Mouse (Mus musculus) heart, embryonic 13.5 days (tissue): ENCODE measurements at regions not wholly inside any gene's neighbourhood (a gene's known extent, or its start where the extent isn't known, plus 50 kb on each side); places are given as distances from the start of the nearest gene placed in this dataset.
"Not testable (repeated sequence)": the region's sequence is repeated elsewhere in the genome, so short reads cannot be mapped to it uniquely, and the experiment has no call there.

Experiments
- ATAC-seq: fragments of 200-750 bp; cut with Nextera tagmentation; 2 replicates; pipeline ENCODE4 v1.8.0; 2017; ENCODE audit warnings: moderate TSS enrichment; ENCODE audit not compliant: insufficient number of reproducible peaks, low FRiP score, low TSS enrichment; ENCODE audit errors: extremely low read depth
- H3K27ac ChIP-seq: fragments of 300-500 bp; sonication (generic); replicated peaks from 2 replicates; pipeline ENCODE4 v1.5.1; 2015; ENCODE audit warnings: moderate library complexity, mild to moderate bottlenecking, inconsistent platforms
- H3K27me3 ChIP-seq: fragments of 300-500 bp; sonication (generic); replicated peaks from 2 replicates; pipeline ENCODE4 v1.6.1; 2015; ENCODE audit warnings: mild to moderate bottlenecking, inconsistent platforms
- H3K36me3 ChIP-seq: fragments of 300-500 bp; sonication (generic); 2 replicates; pipeline ENCODE4 v1.6.1; 2015; ENCODE audit warnings: mild to moderate bottlenecking, inconsistent platforms
- H3K4me1 ChIP-seq: fragments of 300-500 bp; sonication (generic); 2 replicates; pipeline ENCODE4 v1.6.1; 2015; ENCODE audit warnings: inconsistent platforms
- H3K4me2 ChIP-seq: fragments of 300-500 bp; sonication (generic); 2 replicates; pipeline ENCODE4 v1.6.1; 2015; ENCODE audit warnings: inconsistent platforms, mild to moderate bottlenecking, moderate library complexity
- H3K4me3 ChIP-seq: fragments of 300-500 bp; sonication (generic); 2 replicates; pipeline ENCODE4 v1.5.1; 2015; ENCODE audit warnings: moderate library complexity, mild to moderate bottlenecking, inconsistent platforms
- H3K9ac ChIP-seq: fragments of 300-500 bp; sonication (generic); 2 replicates; pipeline ENCODE4 v1.6.1; 2015; ENCODE audit warnings: inconsistent platforms, mild to moderate bottlenecking, moderate library complexity
- H3K9me3 ChIP-seq: fragments of 300-500 bp; sonication (generic); 2 replicates; pipeline ENCODE4 v1.6.1; 2016; ENCODE audit warnings: inconsistent platforms
- WGBS: fragments of 180-500 bp; shearing (Covaris S2); methylation state at CpG from one replicate; pipeline ENCODE4 v1.1.7; 2015; ENCODE audit warnings: mixed read lengths; 5-methylcytosine and 5-hydroxymethylcytosine counted together

GRCm38 (mm10) chr8:103779658-103780057 is 321.8 kb upstream of the Cdh5 start:
- no peak overlapping the region for H3K4me2 ChIP-seq
- no peak for ATAC-seq

GRCm38 (mm10) chr8:103788308-103788707 is 313.1 kb upstream of the Cdh5 start:
- no peak for ATAC-seq
- peaks cover 7% of the 10 kb centered on the region; the same call in 1 of the 2 replicates for H3K4me1 ChIP-seq
- H3K4me3 ChIP-seq, result no peak overlapping the region
- H3K9ac ChIP-seq, result no peak overlapping the region
- H3K36me3 ChIP-seq, result no peaks in the 10 kb centered on the region
- H3K27ac ChIP-seq, result no peak overlapping the region
- no peaks in the 10 kb centered on the region for H3K27me3 ChIP-seq
- H3K9me3 ChIP-seq, result no peaks in the 10 kb centered on the region
- 73% methylated on average over 3 of the region's 3 CpGs for WGBS
- no peak overlapping the region for H3K4me2 ChIP-seq

More at GRCm38 (mm10) chr8:103779658-103780057, 321.8 kb upstream of the Cdh5 start:
- WGBS, result 86% methylated on average over 6 of the region's 6 CpGs
- Histone ChIP-seq H3K4me1 (peaks cover 7% of the 10 kb centered on the region; the same call in 1 of the 2 replicates), H3K4me3 (no peak overlapping the region), H3K9me3 (no peaks in the 10 kb centered on the region), H3K9ac (no peak overlapping the region), H3K27me3 (no peaks in the 10 kb centered on the region), H3K27ac (no peak overlapping the region), H3K36me3 (no peaks in the 10 kb centered on the region)

DNA sequence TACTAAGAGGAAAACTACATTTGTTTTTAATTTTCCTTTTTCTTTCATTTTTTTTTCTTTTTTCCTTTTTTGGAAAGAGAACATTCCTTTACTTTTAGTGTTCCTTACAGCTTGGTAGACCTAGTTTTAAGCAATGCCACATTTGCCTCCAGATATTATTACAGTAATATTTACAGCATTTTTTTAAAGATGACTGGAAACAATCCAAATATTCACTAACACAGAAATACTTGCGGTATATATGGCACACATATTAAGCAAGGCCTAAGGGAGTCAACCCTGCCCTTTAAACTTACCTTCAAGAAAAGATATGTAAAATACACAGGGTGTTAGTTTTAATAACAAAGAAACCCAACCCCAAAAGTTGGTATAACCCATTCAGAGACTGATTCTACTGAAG is 308.1 kb upstream of the Cdh5 start:
- ATAC-seq, result no peak
- no peaks in the 10 kb centered on the region for H3K4me1 ChIP-seq
- H3K4me3 ChIP-seq, result no peak overlapping the region
- H3K9ac ChIP-seq, result no peak overlapping the region
- no peak overlapping the region for H3K4me2 ChIP-seq
- 87% methylated on average over 1 of the region's 1 CpGs for WGBS
- no peak overlapping the region for H3K27ac ChIP-seq
- no peaks in the 10 kb centered on the region for H3K27me3 ChIP-seq
- H3K36me3 ChIP-seq, result no peaks in the 10 kb centered on the region
- H3K9me3 ChIP-seq, result no peaks in the 10 kb centered on the region

DNA sequence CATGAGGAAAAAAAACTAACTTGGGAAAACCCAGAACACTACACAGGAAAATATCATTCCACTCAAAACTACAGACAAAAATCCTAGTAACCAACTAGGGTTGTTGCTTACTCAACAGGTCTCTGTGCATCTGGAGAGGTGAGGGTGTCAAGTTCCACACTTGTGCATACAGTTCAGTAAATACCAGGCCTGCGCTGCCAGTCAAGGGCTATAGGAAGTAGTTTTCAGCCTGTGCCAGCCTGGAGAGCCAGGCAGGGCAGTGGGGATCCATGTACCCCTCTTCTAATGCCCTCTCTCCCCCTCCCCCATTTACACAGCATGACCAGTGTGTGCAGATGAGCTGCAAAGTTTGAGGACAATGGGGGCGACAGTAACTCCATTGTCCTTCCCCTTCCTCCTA is 302.8 kb upstream of the Cdh5 start:
- H3K27me3 ChIP-seq, H3K4me1 ChIP-seq, H3K27ac ChIP-seq, H3K36me3 ChIP-seq, H3K9me3 ChIP-seq, H3K4me3 ChIP-seq, H3K4me2 ChIP-seq, H3K9ac ChIP-seq, ATAC-seq: not testable (repeated sequence)
- WGBS, result 74% methylated on average over 2 of the region's 2 CpGs

DNA sequence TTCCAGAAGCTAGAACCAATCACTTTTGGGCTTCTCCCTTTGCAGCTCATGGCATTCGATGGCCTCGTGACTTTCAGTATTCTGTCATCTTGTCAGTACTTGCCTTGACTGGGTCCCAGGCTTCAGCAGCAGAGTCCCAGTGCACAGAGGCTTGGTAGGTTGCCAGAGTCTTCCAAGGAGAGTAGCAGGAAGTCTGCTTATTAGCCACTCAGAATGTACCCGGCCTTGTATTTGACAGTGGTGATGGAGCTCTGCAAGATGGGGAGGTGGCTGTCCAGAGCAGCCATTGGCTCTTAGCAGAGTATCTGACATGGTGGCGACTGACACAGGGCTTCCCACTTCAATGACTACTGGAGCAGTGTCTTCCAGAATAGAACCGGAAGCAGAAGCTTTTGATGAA is 293.3 kb upstream of the Cdh5 start:
- ATAC-seq, result no peak
- Histone ChIP-seq H3K4me1 (no peaks in the 10 kb centered on the region), H3K36me3 (no peaks in the 10 kb centered on the region), H3K27ac (0 out of 2 replicates have a peak overlapping the region, but pooled peaks have one; percentile 40), H3K9me3 (peaks cover 5% of the 10 kb centered on the region; the same call in 1 of the 2 replicates), H3K9ac (no peak overlapping the region), H3K4me2 (no peak overlapping the region), H3K4me3 (no peak overlapping the region), H3K27me3 (no peaks in the 10 kb centered on the region)
- WGBS, result 45% methylated on average over 5 of the region's 5 CpGs

DNA sequence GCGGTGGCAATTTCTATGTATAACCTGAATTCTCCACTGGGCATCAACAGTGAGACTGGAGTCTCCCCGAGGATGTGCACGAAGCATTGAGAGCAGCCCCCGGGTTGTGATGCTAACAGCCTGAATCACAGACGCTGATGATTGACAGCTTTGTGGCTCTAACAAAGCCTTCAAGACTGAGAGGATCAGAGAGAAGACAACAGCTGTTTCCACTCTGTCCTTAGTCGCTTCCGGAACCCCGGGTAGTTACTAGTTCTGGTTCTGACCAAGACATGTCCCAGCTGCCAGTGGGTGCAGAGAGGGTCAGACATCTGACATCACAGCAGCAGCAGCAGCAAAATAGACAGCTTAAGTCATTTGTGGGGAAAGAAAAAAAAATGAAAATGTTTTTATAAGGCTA is 292.8 kb upstream of the Cdh5 start:
- 61% methylated on average over 8 of the region's 8 CpGs for WGBS
- H3K36me3 ChIP-seq, result no peaks in the 10 kb centered on the region
- H3K9ac ChIP-seq, result no peak overlapping the region
- H3K4me2 ChIP-seq, result no peak overlapping the region
- H3K27me3 ChIP-seq, result no peaks in the 10 kb centered on the region
- no peaks in the 10 kb centered on the region for H3K4me1 ChIP-seq
- ATAC-seq, result no peak
- no peak overlapping the region for H3K4me3 ChIP-seq
- H3K9me3 ChIP-seq, result peaks cover 5% of the 10 kb centered on the region; the same call in 1 of the 2 replicates
- 0 out of 2 replicates have a peak overlapping the region, but pooled peaks have one; percentile 40 for H3K27ac ChIP-seq

- peaks cover 5% of the 10 kb centered on the region; the same call in 1 of the 2 replicates for H3K9me3 ChIP-seq
- 63% methylated on average over 7 of the region's 7 CpGs for WGBS
- no peak overlapping the region for H3K4me2 ChIP-seq
- no peak overlapping the region for H3K9ac ChIP-seq
- no peaks in the 10 kb centered on the region for H3K4me1 ChIP-seq
- no peak for ATAC-seq
- no peak overlapping the region for H3K4me3 ChIP-seq
- no peaks in the 10 kb centered on the region for H3K27me3 ChIP-seq
- no peaks in the 10 kb centered on the region for H3K36me3 ChIP-seq
- peak overlapping the region; percentile 54 for H3K27ac ChIP-seq
These were observed 292.3 kb upstream of the Cdh5 start for GRCm38 (mm10) chr8:103809140-103809539.

- Histone ChIP-seq H3K27ac (0 out of 2 replicates have a peak overlapping the region, but pooled peaks have one; percentile 9), H3K9me3 (no peaks in the 10 kb centered on the region), H3K4me1 (peaks cover 4% of the 10 kb centered on the region), H3K4me3 (no peak overlapping the region), H3K27me3 (no peaks in the 10 kb centered on the region), H3K36me3 (no peaks in the 10 kb centered on the region), H3K9ac (no peak overlapping the region), H3K4me2 (no peak overlapping the region)
- WGBS, result 72% methylated on average over 10 of the region's 10 CpGs
- ATAC-seq, result no peak
These were observed 287.4 kb upstream of the Cdh5 start for GRCm38 (mm10) chr8:103813954-103814591.

DNA sequence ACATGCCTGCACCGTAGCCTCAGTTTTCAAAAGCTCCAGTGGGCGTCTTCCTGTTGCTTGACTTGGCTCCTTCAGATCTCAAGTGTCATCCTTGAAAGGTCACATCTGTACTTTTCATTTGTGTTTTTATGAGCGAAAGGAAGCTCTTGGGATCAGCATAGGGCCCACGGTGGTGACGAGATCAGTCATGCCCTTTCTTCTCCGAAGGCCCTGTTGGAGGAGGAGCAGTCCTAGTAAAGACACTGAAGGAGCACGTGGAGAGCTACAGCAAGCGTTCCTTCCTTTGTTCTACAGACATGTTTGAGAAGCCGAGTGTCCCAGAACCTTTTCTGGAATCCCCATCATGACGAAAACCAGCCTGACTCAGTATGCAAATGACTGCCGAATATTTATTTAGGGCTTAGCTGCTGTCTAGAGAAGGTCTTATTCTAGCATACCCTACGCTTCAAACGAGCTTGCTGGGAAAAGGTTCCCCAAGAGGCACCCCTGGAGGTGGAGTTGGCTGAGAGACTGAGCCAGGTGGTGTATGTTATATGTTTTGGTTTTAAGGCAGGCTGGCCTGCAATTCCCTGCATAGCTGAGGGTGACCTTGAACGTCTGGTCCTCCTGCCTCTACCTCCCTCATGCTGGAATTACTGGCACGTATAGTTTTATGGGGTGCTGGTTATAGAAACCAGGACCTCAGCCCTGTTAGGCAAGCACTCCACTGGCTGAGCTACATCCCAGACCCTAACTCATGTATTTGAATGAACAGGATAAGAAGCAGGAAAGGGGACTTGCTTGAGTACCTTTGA is 285.1 kb upstream of the Cdh5 start:
- 62% methylated on average over 15 of the region's 15 CpGs for WGBS
- no peak overlapping the region for H3K27ac ChIP-seq
- H3K4me3 ChIP-seq, result no peak overlapping the region
- no peak for ATAC-seq
- no peaks in the 10 kb centered on the region for H3K9me3 ChIP-seq
- no peak overlapping the region for H3K4me2 ChIP-seq
- H3K27me3 ChIP-seq, result no peaks in the 10 kb centered on the region
- peaks cover 4% of the 10 kb centered on the region for H3K4me1 ChIP-seq
- H3K9ac ChIP-seq, result no peak overlapping the region
- H3K36me3 ChIP-seq, result no peaks in the 10 kb centered on the region

- no peak overlapping the region for H3K4me2 ChIP-seq
These were observed 277.9 kb upstream of the Cdh5 start for GRCm38 (mm10) chr8:103823541-103823940.

DNA sequence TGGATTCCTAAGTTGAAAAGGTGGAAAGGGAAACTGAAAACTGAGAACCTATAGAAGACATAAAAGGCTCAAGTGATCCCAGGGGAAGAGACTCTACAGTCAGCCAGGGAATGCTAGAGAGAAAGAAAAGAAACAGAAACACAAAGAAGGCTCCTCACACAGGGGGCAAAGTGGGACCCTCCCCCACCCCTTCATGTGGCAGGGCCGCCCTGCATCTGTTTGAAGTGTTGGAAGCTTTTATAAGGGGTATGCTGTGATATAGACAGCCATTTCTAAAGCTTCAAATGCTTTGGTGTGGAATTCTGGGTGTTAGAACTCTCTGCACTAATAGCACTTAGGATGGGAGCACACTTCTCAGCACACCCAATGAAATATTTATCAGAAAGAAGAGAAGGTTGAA is 276.7 kb upstream of the Cdh5 start:
- Histone ChIP-seq H3K27me3 (no peaks in the 10 kb centered on the region), H3K4me3 (no peak overlapping the region), H3K9me3 (no peaks in the 10 kb centered on the region), H3K36me3 (no peaks in the 10 kb centered on the region), H3K4me1 (peaks cover 11% of the 10 kb centered on the region), H3K9ac (no peak overlapping the region), H3K27ac (0 out of 2 replicates have a peak overlapping the region, but pooled peaks have one; percentile 9), H3K4me2 (no peak overlapping the region)
- 44% methylated on average over 1 of the region's 1 CpGs for WGBS
- ATAC-seq, result no peak

More at GRCm38 (mm10) chr8:103823541-103823940, 277.9 kb upstream of the Cdh5 start:
- ATAC-seq, result no peak
- H3K9ac ChIP-seq, result no peak overlapping the region
- no peak overlapping the region for H3K27ac ChIP-seq
- H3K36me3 ChIP-seq, result no peaks in the 10 kb centered on the region
- peaks cover 11% of the 10 kb centered on the region for H3K4me1 ChIP-seq
- no peak overlapping the region for H3K4me3 ChIP-seq
- no peaks in the 10 kb centered on the region for H3K27me3 ChIP-seq
- WGBS, result 78% methylated on average over 7 of the region's 7 CpGs
- H3K9me3 ChIP-seq, result no peaks in the 10 kb centered on the region
